Mouse (Mus musculus) central nervous system, embryonic 18 days (tissue): ENCODE results near the gene Tmtc4. TPM values are rescaled to one million over a fixed set of nuclear protein-coding genes. Genes with fewer than 3 reads are reported as not detected.

Experiments
- polyA plus RNA-seq: library from polyadenylated mRNA; depleted of rRNA; stranded (reverse); fragments of >200 nt; gene quantifications from 2 replicates; pipeline ENCODE4 v1.2.3, GENCODE M21; 2012; rRNA removed

Gene Tmtc4
- 29.7 and 29.9 TPM in 2 replicates for polyA plus RNA-seq

GRCm38 (mm10) chr14:122983226-122984215 lies at the start of gene Tmtc4:
Tmtc4 (minus strand) TSS chr14:122984035.

GRCm38 (mm10) chr14:122913657-122914056 lies 70.2 kb downstream of the Tmtc4 start, which contains the start of gene Ggact:
Ggact (minus strand) TSS chr14:122913757.

Other genes with a start within 250 kb of the Tmtc4 start
- 11.5 and 12.6 TPM in 2 replicates for gene Ggact, start 70.3 kb downstream of the Tmtc4 start, polyA plus RNA-seq